Mouse (Mus musculus): ENCODE data around the gene Dnah6. TPM values are rescaled to one million over a fixed set of nuclear protein-coding genes. Genes with fewer than 3 reads are reported as not detected.

Dnah6 gene
- polyA plus RNA-seq, 1 experiment from 2014 or later, result 0.98 TPM

GRCm38 (mm10) chr6:73252396-73252795, 30.9 kb upstream of the Dnah6 start:
- Histone ChIP-seq H3K27ac (no peak overlapping the region), H3K4me3 (replicated peaks; ENCODE audit: low read length) (no peak overlapping the region), H3K27me3 (ENCODE audit: control insufficient read depth, insufficient read depth, low read length) (no peaks in the 10 kb centered on the region), H3K9me3 (ENCODE audit: control insufficient read depth, low read length) (no peaks in the 10 kb centered on the region), H3K9ac (no peak overlapping the region), H3K4me2 (replicated peaks) (no peak overlapping the region), H3K4me1 (replicated peaks; ENCODE audit: control insufficient read depth, insufficient read depth, low read length) (peaks cover 11% of the 10 kb centered on the region; the same call in 1 of the 2 replicates), H3K36me3 (replicated peaks; ENCODE audit: control insufficient read depth, insufficient read depth) (0 out of 2 replicates have a peak, but pooled peaks cover 12% of the 10 kb centered on the region)
- ATAC-seq (ENCODE audit: low FRiP score) (no peak), DNase-seq (ENCODE audit: low spot score) (no peak)

GRCm38 (mm10) chr6:73251336-73251735, 29.9 kb upstream of the Dnah6 start:
- DNase-seq (ENCODE audit: low spot score), result no peak
- ATAC-seq (ENCODE audit: low FRiP score), result no peak
- Histone ChIP-seq H3K9ac (no peak overlapping the region), H3K4me3 (replicated peaks; ENCODE audit: low read length) (no peak overlapping the region), H3K27me3 (ENCODE audit: control insufficient read depth, insufficient read depth, low read length) (no peaks in the 10 kb centered on the region), H3K4me1 (replicated peaks; ENCODE audit: control insufficient read depth, insufficient read depth, low read length) (peaks cover 11% of the 10 kb centered on the region; the same call in 1 of the 2 replicates), H3K9me3 (ENCODE audit: control insufficient read depth, low read length) (no peaks in the 10 kb centered on the region), H3K27ac (no peak overlapping the region), H3K4me2 (replicated peaks) (no peak overlapping the region), H3K36me3 (replicated peaks; ENCODE audit: control insufficient read depth, insufficient read depth) (0 out of 2 replicates have a peak, but pooled peaks cover 3% of the 10 kb centered on the region)
- 93% methylated on average over 11 of the region's 11 CpGs for WGBS

- no peaks in the 10 kb centered on the region for H3K9me3 ChIP-seq (ENCODE audit: control insufficient read depth, low read length)
- no peaks in the 10 kb centered on the region for H3K27me3 ChIP-seq (ENCODE audit: control insufficient read depth, insufficient read depth, low read length)
- H3K27ac ChIP-seq, result no peak overlapping the region
- H3K4me3 ChIP-seq (replicated peaks; ENCODE audit: low read length), result peak overlapping the region; percentile 69; the same call in 1 of the 2 replicates
- no peaks in the 10 kb centered on the region for H3K36me3 ChIP-seq (replicated peaks; ENCODE audit: control insufficient read depth, insufficient read depth)
- ATAC-seq (ENCODE audit: low FRiP score) (no peak), DNase-seq (ENCODE audit: low spot score) (no peak)
- H3K4me1 ChIP-seq (replicated peaks; ENCODE audit: control insufficient read depth, insufficient read depth, low read length), result peaks cover 11% of the 10 kb centered on the region; the same call in 1 of the 2 replicates
- H3K4me2 ChIP-seq (replicated peaks), result peak overlapping the region; percentile 64
- 89% methylated on average over 4 of the region's 4 CpGs for WGBS
- H3K9ac ChIP-seq, result no peak overlapping the region
These were observed 28.4 kb upstream of the Dnah6 start for GRCm38 (mm10) chr6:73249851-73250250.

- Histone ChIP-seq H3K9me3 (ENCODE audit: control insufficient read depth, low read length) (no peaks in the 10 kb centered on the region), H3K4me2 (replicated peaks) (peak overlapping the region; percentile 64), H3K36me3 (replicated peaks; ENCODE audit: control insufficient read depth, insufficient read depth) (no peaks in the 10 kb centered on the region), H3K27me3 (ENCODE audit: control insufficient read depth, insufficient read depth, low read length) (no peaks in the 10 kb centered on the region), H3K4me3 (replicated peaks; ENCODE audit: low read length) (peak overlapping the region; percentile 69), H3K9ac (peak overlapping the region; percentile 89), H3K27ac (no peak overlapping the region), H3K4me1 (replicated peaks; ENCODE audit: control insufficient read depth, insufficient read depth, low read length) (peaks cover 11% of the 10 kb centered on the region; the same call in 1 of the 2 replicates)
- DNase-seq (ENCODE audit: low spot score) (peak; percentile 25), ATAC-seq (ENCODE audit: low FRiP score) (no peak; the same call in 1 of the 2 replicates)
- WGBS, result 7% methylated on average over 12 of the region's 12 CpGs
These were observed 27.6 kb upstream of the Dnah6 start for GRCm38 (mm10) chr6:73249049-73249422.

- peak within 1 kb of the TSS; percentile 77 for H3K27ac ChIP-seq
- WGBS, result under 1% methylated on average over 57 of the region's 58 CpGs
- H3K27me3 ChIP-seq (ENCODE audit: control insufficient read depth, insufficient read depth, low read length), result no peaks in the 10 kb centered on the region
These were observed 27.0 kb upstream of the Dnah6 start, which contains the start of gene Suclg1 for GRCm38 (mm10) chr6:73248237-73249048. Suclg1 (plus strand) TSS chr6:73248382.

GRCm38 (mm10) chr6:73247452-73247851, 26.0 kb upstream of the Dnah6 start:
- H3K27ac ChIP-seq, result no peak overlapping the region
- DNase-seq (ENCODE audit: low spot score) (peak; percentile 38), ATAC-seq (ENCODE audit: low FRiP score) (no peak)
- no peaks in the 10 kb centered on the region for H3K27me3 ChIP-seq (ENCODE audit: control insufficient read depth, insufficient read depth, low read length)
- peak overlapping the region; percentile 64 for H3K4me2 ChIP-seq (replicated peaks)
- peak overlapping the region; percentile 89; the same call in 1 of the 2 replicates for H3K9ac ChIP-seq
- H3K4me1 ChIP-seq (replicated peaks; ENCODE audit: control insufficient read depth, insufficient read depth, low read length), result peaks cover 11% of the 10 kb centered on the region; the same call in 1 of the 2 replicates
- H3K4me3 ChIP-seq (replicated peaks; ENCODE audit: low read length), result peak overlapping the region; percentile 69
- H3K36me3 ChIP-seq (replicated peaks; ENCODE audit: control insufficient read depth, insufficient read depth), result no peaks in the 10 kb centered on the region
- no peaks in the 10 kb centered on the region for H3K9me3 ChIP-seq (ENCODE audit: control insufficient read depth, low read length)
- 50% methylated on average over 4 of the region's 4 CpGs for WGBS

More at GRCm38 (mm10) chr6:73248237-73249048, 27.0 kb upstream of the Dnah6 start, which contains the start of gene Suclg1:
- peak within 1 kb of the TSS; percentile 69 for H3K4me3 ChIP-seq (replicated peaks; ENCODE audit: low read length)
- no peaks in the 10 kb centered on the region for H3K36me3 ChIP-seq (replicated peaks; ENCODE audit: control insufficient read depth, insufficient read depth)
- peaks cover 11% of the 10 kb centered on the region; the same call in 1 of the 2 replicates for H3K4me1 ChIP-seq (replicated peaks; ENCODE audit: control insufficient read depth, insufficient read depth, low read length)
- no peaks in the 10 kb centered on the region for H3K9me3 ChIP-seq (ENCODE audit: control insufficient read depth, low read length)
- peak; percentile 96 for ATAC-seq (ENCODE audit: low FRiP score)
- H3K4me2 ChIP-seq (replicated peaks), result peak within 1 kb of the TSS; percentile 64
- peak within 1 kb of the TSS; percentile 89 for H3K9ac ChIP-seq
- peak; percentile 95 for DNase-seq (ENCODE audit: low spot score)

GRCm38 (mm10) chr6:73246821-73247220, 25.4 kb upstream of the Dnah6 start:
- Histone ChIP-seq H3K4me3 (replicated peaks; ENCODE audit: low read length) (no peak overlapping the region), H3K9me3 (ENCODE audit: control insufficient read depth, low read length) (no peaks in the 10 kb centered on the region), H3K27ac (no peak overlapping the region), H3K36me3 (replicated peaks; ENCODE audit: control insufficient read depth, insufficient read depth) (no peaks in the 10 kb centered on the region), H3K27me3 (ENCODE audit: control insufficient read depth, insufficient read depth, low read length) (no peaks in the 10 kb centered on the region), H3K4me1 (replicated peaks; ENCODE audit: control insufficient read depth, insufficient read depth, low read length) (peaks cover 11% of the 10 kb centered on the region; the same call in 1 of the 2 replicates), H3K9ac (no peak overlapping the region), H3K4me2 (replicated peaks) (no peak overlapping the region)
- no peak for DNase-seq (ENCODE audit: low spot score)
- 76% methylated on average over 2 of the region's 2 CpGs for WGBS
- ATAC-seq (ENCODE audit: low FRiP score), result no peak

- no peak overlapping the region for H3K27ac ChIP-seq
- no peak for ATAC-seq (ENCODE audit: low FRiP score)
- H3K9me3 ChIP-seq (ENCODE audit: control insufficient read depth, low read length), result no peaks in the 10 kb centered on the region
- DNase-seq (ENCODE audit: low spot score), result no peak
- no peak overlapping the region for H3K4me2 ChIP-seq (replicated peaks)
- no peaks in the 10 kb centered on the region for H3K27me3 ChIP-seq (ENCODE audit: control insufficient read depth, insufficient read depth, low read length)
- no peaks in the 10 kb centered on the region for H3K4me1 ChIP-seq (replicated peaks; ENCODE audit: control insufficient read depth, insufficient read depth, low read length)
- H3K36me3 ChIP-seq (replicated peaks; ENCODE audit: control insufficient read depth, insufficient read depth), result no peaks in the 10 kb centered on the region
- 60% methylated on average over 3 of the region's 3 CpGs for WGBS
- no peak overlapping the region for H3K4me3 ChIP-seq (replicated peaks; ENCODE audit: low read length)
- no peak overlapping the region for H3K9ac ChIP-seq
These were observed 14.2 kb upstream of the Dnah6 start for GRCm38 (mm10) chr6:73235650-73236049.

- 77% methylated on average over 6 of the region's 6 CpGs for WGBS
These were observed 12.9 kb upstream of the Dnah6 start for GRCm38 (mm10) chr6:73234302-73234900.

More at GRCm38 (mm10) chr6:73234302-73234900, 12.9 kb upstream of the Dnah6 start:
- DNase-seq (ENCODE audit: low spot score) (no peak), ATAC-seq (ENCODE audit: low FRiP score) (no peak)
- Histone ChIP-seq H3K27ac (no peak overlapping the region), H3K9ac (no peak overlapping the region), H3K4me3 (replicated peaks; ENCODE audit: low read length) (no peak overlapping the region), H3K27me3 (ENCODE audit: control insufficient read depth, insufficient read depth, low read length) (no peaks in the 10 kb centered on the region), H3K4me1 (replicated peaks; ENCODE audit: control insufficient read depth, insufficient read depth, low read length) (no peaks in the 10 kb centered on the region), H3K4me2 (replicated peaks) (no peak overlapping the region), H3K9me3 (ENCODE audit: control insufficient read depth, low read length) (no peaks in the 10 kb centered on the region), H3K36me3 (replicated peaks; ENCODE audit: control insufficient read depth, insufficient read depth) (no peaks in the 10 kb centered on the region)
